Mouse (Mus musculus): ENCODE results near the gene Specc1. TPM values are rescaled to one million over a fixed set of nuclear protein-coding genes. Genes with fewer than 3 reads are reported as not detected.
A peak's percentile ranks its signal among the peaks of the same experiment; 100 is the strongest.

Gene Specc1
- total and polyA plus RNA-seq, 3 experiments = 7.3 to 18.6 (median 15.5) TPM

DNA sequence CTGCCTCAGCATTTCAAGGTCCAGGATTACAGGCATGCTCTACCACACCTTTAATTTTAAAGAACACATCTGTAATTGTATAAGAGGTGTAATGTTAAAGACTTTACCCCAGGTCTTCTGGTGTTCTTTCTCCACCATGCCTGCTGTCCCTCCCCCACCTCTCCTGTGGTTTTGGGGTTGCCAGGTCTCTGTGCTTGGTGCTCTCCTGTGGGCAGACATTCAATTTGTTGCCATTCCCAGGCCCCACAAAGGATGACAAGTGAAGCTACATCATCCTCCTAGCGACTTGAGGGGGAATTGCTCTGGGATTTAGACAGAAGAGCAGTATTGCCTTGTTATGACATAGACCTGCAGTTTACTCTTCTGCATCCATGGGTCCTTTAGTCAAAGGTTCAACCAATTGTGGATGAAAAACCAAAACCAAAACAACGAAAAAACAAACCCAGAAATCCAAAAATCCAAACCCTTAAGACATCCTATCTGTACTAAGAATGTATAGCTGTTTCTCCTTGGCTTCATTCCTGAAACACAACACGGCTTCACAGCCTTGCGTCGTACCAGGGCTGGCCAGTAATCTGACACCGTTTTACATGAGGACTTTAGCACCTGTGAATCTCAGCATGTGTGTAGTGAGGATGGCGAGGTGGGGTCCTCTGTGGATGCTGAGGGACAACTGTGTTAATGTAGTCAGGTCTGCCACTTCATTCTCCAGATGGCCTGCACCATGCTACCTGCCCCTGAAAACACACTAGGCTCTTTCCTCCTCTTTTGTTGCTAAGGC, 15.1 kb downstream of the Specc1 start:
- no peaks in the 10 kb centered on the region for H3K79me2 ChIP-seq (replicated peaks; ENCODE audit: control insufficient read depth, extremely low read depth, insufficient read depth, poor library complexity, severe bottlenecking)
- H3K9ac ChIP-seq (ENCODE audit: insufficient read depth, low read depth) = no peak overlapping the region
- peaks cover 2% of the 10 kb centered on the region for H3K27me3 ChIP-seq (replicated peaks)
- H3K36me3 ChIP-seq (replicated peaks in 1 of 2; ENCODE audit: control insufficient read depth in 1 of 2, insufficient read depth in 1 of 2, low read length in 1 of 2) = no peaks in the 10 kb centered on the region
- no peaks in the 10 kb centered on the region for H3K9me3 ChIP-seq (replicated peaks; ENCODE audit: low read length)
- H3K4me3 ChIP-seq (replicated peaks in 1 of 3; ENCODE audit: low read depth in 2 of 3, low read length in 2 of 3, poor library complexity in 1 of 3) = no peak overlapping the region
- no peak for DNase-seq (ENCODE audit: extremely low read depth)
- dilution Hi-C loops (cut with MboI; ENCODE audit: extremely low pct_ligation_motif_present, extremely low pct_unique_long_range_greater_than_20kb, low sequenced_read_pairs) = no loop called here
- H3K4me1 ChIP-seq (ENCODE audit: control insufficient read depth in 1 of 2, insufficient read depth in 2 of 2) = peaks cover 7 to 15% of the 10 kb centered on the region in 2 experiments
- H3K4me2 ChIP-seq (ENCODE audit: insufficient read depth, low read depth, poor library complexity, severe bottlenecking) = no peak overlapping the region
- TF ChIP-seq CHD1 (IDR thresholded peaks at IDR 0.05; ENCODE audit: low read depth, low read length) (no peak), GABPA (IDR thresholded peaks at IDR 0.05; ENCODE audit: insufficient replicate concordance, low read depth, low read length) (no peak), JUN (IDR thresholded peaks at IDR 0.05; ENCODE audit: insufficient read depth, low read depth, low read length) (no peak), TCF12 (IDR thresholded peaks at IDR 0.05; ENCODE audit: low read depth, low read length) (no peak), POLR2A (IDR thresholded peaks at IDR 0.05; ENCODE audit: low read depth, low read length) (no peak), USF1 (IDR thresholded peaks at IDR 0.05; ENCODE audit: low read depth, low read length) (no peak), EP300 (IDR thresholded peaks at IDR 0.05; ENCODE audit: low read length) (no peak), IRF4 (IDR thresholded peaks at IDR 0.05; ENCODE audit: low read depth, low read length) (no peak), CHD2 (IDR thresholded peaks at IDR 0.05; ENCODE audit: low read length) (no peak), JUND (conservative IDR thresholded peaks at IDR 0.05; ENCODE audit: low read depth, low read length) (no peak), SIN3A (IDR thresholded peaks at IDR 0.05; ENCODE audit: low read length) (no peak), USF2 (conservative IDR thresholded peaks at IDR 0.05; ENCODE audit: low read depth, low read length) (no peak), MAFK (IDR thresholded peaks at IDR 0.05; ENCODE audit: insufficient replicate concordance, low read length) (no peak), CTCF (conservative IDR thresholded peaks at IDR 0.05 in 1 of 2, IDR thresholded peaks at IDR 0.05 in 1 of 2; ENCODE audit: low read depth in 2 of 2, low read length in 2 of 2) (no peak), POLR2AphosphoS2 (IDR thresholded peaks at IDR 0.05; ENCODE audit: low read depth, low read length) (no peak)
- H3K27ac ChIP-seq (ENCODE audit: insufficient read depth, low read depth) = no peak overlapping the region
- in situ Hi-C loops (cut with MboI; ENCODE audit: low pct_ligation_motif_present, low pct_unique_long_range_greater_than_20kb, low sequenced_read_pairs) = no loop called here

DNA sequence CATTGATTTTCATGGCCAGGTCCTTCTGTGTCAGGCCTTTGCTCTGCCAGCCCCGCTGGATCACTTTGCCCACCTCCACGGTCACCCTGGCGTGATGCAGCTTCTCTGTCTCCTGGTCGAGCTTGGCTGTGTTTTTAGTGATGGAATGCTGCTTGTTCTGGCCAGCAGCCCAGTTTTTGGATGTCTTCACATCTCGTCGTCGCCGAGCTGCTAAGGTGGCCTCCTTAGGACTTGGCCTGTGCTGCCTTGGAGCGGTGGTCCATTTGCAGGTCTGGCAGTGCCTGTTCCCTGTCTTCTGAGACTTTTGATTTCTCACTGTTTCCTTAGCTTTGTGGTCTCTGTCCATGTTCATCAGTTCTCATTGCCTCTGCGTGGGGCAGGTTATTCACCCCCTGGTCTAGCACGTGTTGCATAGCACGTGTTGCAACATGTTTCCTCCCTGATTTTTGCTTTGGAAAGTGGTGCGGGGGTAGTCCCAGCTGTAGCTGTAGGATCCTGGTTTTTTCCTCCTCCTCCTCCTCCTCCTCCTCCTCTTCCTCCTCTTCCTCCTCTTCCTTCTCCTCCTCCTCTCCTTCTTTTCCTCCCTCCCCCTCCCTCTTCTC, 17.6 kb downstream of the Specc1 start:
- DNase-seq (ENCODE audit: extremely low read depth) = no peak
- no peak overlapping the region for H3K4me3 ChIP-seq (replicated peaks in 1 of 3; ENCODE audit: low read depth in 2 of 3, low read length in 2 of 3, poor library complexity in 1 of 3)
- dilution Hi-C loops (cut with MboI; ENCODE audit: extremely low pct_ligation_motif_present, extremely low pct_unique_long_range_greater_than_20kb, low sequenced_read_pairs) (no loop called here), in situ Hi-C loops (cut with MboI; ENCODE audit: low pct_ligation_motif_present, low pct_unique_long_range_greater_than_20kb, low sequenced_read_pairs) (no loop called here)
- H3K9me3 ChIP-seq (replicated peaks; ENCODE audit: low read length) = no peaks in the 10 kb centered on the region
- H3K79me2 ChIP-seq (replicated peaks; ENCODE audit: control insufficient read depth, extremely low read depth, insufficient read depth, poor library complexity, severe bottlenecking) = no peaks in the 10 kb centered on the region
- peaks cover 2% of the 10 kb centered on the region for H3K27me3 ChIP-seq (replicated peaks)
- TF ChIP-seq KAT2A (IDR thresholded peaks at IDR 0.05; ENCODE audit: insufficient replicate concordance, low read length) (no peak), BHLHE40 (IDR thresholded peaks at IDR 0.05; ENCODE audit: low read depth, low read length) (0 out of 2 replicates have a peak, but pooled peaks have one; percentile 8)
- H3K4me2 ChIP-seq (ENCODE audit: insufficient read depth, low read depth, poor library complexity, severe bottlenecking) = no peak overlapping the region
- peaks cover 7 to 15% of the 10 kb centered on the region in 2 experiments for H3K4me1 ChIP-seq (ENCODE audit: control insufficient read depth in 1 of 2, insufficient read depth in 2 of 2)
- no peak overlapping the region for H3K27ac ChIP-seq (ENCODE audit: insufficient read depth, low read depth)
- H3K36me3 ChIP-seq (replicated peaks in 1 of 2; ENCODE audit: control insufficient read depth in 1 of 2, insufficient read depth in 1 of 2, low read length in 1 of 2) = no peaks in the 10 kb centered on the region
- no peak overlapping the region for H3K9ac ChIP-seq (ENCODE audit: insufficient read depth, low read depth)

All from CH12.LX (cell line).